Mouse (Mus musculus) kidney, postnatal 4 days (tissue): Measurements from ENCODE around the gene Rundc1.
"Not testable (repeated sequence)": the region's sequence is repeated elsewhere in the genome, so short reads cannot be mapped to it uniquely, and the experiment has no call there.

Experiments used
- DNase-seq, 2 experiments: peaks; one replicate each; pipeline ENCODE4 v3.0.0; 2021; ENCODE audit warnings: mixed read lengths in 2 of 2

The Rundc1 gene

GRCm38 (mm10) chr11:101424925-101425813, at the start of gene Rundc1, which contains the start of gene Ptges3l:
TSS of gene Rundc1 (plus strand) at chr11:101425085.
TSS of gene Ptges3l (minus strand) at chr11:101425333.
- DNase-seq: peak; percentile 100

DNA sequence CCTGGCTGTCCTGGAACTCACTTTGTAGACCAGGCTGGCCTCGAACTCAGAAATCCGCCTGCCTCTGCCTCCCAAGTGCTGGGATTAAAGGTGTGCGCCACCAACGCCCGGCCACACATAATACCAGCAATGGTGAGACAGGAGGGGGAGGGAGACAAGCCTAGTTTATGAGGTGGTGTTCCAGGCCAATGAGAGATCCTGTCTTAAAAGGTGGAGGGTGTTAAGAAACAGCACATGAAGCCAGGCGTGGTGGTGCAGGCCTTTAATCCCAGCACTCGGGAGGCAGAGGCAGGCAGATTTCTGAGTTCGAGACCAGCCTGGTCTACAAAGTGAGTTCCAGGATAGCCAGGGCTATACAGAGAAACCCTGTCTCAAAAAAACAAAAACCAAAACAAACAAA, 46.7 kb upstream of the Rundc1 start:
- not testable (repeated sequence) for DNase-seq

DNA sequence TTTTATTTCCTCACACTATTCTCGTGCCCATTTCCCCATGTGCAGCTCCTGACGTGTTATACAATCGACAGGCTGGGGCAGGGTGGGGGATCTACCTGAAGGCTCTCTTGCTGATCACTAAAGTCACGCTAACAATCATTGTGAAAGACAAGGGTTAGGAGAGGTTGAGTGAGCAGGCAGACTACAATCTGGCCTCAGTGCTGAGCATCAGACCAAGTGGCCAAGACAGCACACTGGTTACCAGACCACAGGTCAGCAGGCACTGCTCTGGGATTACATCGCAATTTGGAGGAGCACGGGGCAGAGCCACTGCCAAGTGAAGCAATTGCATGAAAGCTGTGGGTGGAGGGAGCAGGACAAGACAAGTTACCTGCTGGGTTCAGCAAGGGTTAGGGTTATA, 46.0 kb upstream of the Rundc1 start:
- DNase-seq: peak in 1 of 2 experiments; percentile 35

DNA sequence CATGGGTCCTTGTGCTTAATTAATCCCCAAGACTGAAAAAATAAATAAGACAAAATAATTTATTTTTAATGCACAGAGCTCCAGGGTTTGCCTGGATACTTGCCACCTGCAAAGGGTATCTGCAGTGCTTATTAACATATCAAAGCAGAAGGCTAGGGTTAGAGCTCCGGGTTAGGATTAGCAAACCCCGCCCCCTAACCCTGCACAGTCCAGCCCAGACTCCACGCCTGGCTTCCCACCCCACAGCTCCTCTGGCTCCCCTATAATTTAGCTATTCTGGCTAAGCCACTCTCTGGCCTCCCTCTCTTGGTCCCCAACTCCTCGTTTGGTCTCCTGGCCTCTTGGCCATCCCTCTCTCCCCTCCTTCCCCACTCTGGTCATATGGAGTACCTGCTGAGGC, 43.1 kb upstream of the Rundc1 start:
- DNase-seq: peak in 1 of 2 experiments; percentile 30

DNA sequence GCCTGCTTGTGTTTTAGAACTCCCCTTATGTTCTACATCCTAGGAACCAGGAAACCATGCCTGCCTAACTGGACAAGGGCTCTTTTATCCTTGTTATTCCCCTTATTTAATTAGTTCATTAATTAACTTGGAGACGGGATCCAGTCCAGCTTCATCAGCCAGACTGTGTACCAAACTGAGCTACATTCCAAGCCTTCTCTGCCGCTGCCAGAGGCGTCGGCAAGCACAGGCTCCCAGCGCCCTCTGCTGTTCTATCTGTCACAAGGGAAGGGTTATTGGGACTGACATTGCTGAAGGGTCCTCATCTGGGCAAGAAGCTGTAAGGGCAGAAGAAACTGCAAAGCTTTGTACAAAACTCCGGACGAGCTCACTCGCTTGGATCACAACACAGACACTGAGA, 29.8 kb upstream of the Rundc1 start:
- peak; percentile 88 to 91 for DNase-seq

GRCm38 (mm10) chr11:101415306-101415705, 9.6 kb upstream of the Rundc1 start:
- DNase-seq: no peak

GRCm38 (mm10) chr11:101416433-101417100, 8.3 kb upstream of the Rundc1 start:
- no peak for DNase-seq

- peak; percentile 93 to 94 for DNase-seq
Measured at GRCm38 (mm10) chr11:101417101-101417855, 7.6 kb upstream of the Rundc1 start, which contains the start of gene Aarsd1. TSS of gene Aarsd1 (minus strand) at chr11:101417615.

- DNase-seq: no peak
Measured at GRCm38 (mm10) chr11:101418991-101419390, 5.9 kb upstream of the Rundc1 start.

GRCm38 (mm10) chr11:101419610-101420009, 5.3 kb upstream of the Rundc1 start:
- peak; percentile 37 to 60 for DNase-seq

DNA sequence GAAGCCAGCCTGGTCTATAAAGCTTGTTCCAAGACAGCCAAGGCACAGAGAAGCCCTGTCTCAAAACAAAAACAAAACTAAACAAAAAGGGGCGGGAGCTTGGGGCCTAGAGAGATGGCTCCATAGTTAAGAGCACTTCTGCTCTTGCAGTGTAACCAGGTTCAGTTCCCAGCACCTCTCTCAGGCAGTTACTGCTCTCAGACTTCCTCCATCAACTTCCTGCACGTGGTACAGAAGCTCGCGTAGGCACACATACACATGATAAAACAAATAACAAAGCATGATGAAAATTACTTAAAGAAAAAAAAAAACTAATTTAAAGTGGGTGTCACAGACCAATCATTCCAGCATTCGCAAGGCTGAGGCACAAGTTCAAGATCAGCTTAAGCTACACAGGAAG, 4.7 kb upstream of the Rundc1 start:
- no peak for DNase-seq

GRCm38 (mm10) chr11:101424105-101424851, 607 bp upstream of the Rundc1 start, which contains the start of gene Gm27029:
TSS of gene Gm27029 (minus strand) at chr11:101424796.
- DNase-seq: peak; percentile 34 to 60

DNA sequence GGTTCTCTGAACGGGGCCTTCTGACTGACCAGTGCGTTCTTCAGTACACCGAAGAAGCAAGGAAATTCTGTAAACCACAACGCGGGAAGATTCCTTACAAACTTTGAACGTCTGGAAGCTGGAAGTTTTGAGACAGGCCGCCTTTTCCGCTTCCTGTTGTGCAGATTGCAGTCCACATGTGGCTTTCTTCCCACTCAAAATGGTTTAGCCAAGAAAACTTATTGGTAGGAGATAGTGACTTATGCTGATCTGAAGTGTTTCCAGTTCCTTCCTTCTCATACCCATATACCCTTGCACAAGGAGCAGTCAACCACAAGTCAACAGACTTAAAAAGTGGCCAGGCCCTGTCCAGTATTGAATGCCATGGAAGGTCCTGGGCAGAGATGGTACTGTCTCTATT, 1.3 kb downstream of the Rundc1 start:
- DNase-seq: no peak

- no peak for DNase-seq
Measured at GRCm38 (mm10) chr11:101431327-101431726, 6.4 kb downstream of the Rundc1 start.

DNA sequence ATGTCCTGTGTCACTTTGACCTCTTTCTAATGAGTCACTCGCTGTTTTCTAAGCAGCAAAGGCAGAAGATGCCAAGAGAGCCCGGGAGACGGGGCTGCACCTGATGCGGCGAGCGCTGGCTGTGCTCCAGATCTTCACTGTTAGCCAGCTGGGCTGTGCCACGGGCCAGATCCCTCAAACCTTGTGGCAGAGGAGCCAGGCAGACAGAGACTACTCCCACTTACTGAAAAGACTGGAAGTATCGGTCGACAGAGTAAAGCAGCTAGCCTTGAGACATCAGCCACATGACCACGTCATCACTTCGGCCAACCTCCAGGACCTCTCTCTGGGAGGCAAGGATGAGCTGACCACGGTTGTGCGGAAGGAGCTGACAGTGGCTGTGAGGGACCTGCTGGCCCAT, 8.5 kb downstream of the Rundc1 start:
- DNase-seq: no peak

- DNase-seq: no peak
Measured at GRCm38 (mm10) chr11:101435831-101436230, 10.9 kb downstream of the Rundc1 start.

GRCm38 (mm10) chr11:101436916-101437315, 12.0 kb downstream of the Rundc1 start:
- no peak for DNase-seq

DNA sequence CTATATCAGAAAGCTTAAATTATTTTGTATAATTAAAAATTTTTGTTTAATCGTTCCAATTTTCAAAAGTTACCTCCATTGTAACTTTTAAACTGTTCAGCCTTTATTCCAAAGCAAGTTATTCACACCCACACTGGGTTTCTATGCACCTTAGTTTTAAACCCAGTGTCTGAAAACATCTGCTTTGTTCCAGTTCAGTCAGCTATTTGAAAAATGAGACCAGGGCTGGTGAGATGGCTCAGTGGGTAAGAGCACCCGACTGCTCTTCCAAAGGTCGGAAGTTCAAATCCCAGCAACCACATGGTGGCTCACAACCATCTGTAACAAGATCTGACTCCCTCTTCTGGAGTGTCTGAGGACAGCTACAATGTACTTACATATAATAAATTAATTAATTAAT, 13.1 kb downstream of the Rundc1 start:
- DNase-seq: not testable (repeated sequence)

DNA sequence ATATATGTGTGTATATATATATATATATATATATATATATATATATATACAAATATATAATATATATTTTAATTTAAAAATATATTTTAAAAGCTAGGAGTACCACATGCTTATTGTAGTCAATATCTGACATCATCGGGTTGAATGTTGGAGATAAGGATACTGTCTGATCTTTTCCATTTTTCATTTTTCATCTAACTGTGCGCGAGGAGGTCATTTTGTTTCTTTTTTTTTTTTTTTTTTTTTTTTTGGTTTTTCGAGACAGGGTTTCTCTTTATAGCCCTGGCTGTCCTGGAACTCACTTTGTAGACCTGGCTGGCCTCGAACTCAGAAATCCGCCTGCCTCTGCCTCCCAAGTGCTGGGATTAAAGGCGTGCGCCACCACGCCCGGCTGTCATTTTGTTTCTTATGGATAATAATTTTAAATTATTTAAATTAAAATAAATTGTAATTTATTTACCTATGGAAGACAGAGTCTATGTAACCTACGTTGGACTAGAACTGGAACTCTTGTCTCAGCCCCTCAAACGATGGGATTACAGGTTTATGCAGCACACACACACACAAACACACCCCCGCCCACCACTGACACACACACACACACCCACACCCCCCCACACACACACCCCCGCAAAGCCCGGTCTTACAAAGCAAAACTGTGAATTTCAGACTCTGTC, 16.7 kb downstream of the Rundc1 start:
- not testable (repeated sequence) for DNase-seq

DNA sequence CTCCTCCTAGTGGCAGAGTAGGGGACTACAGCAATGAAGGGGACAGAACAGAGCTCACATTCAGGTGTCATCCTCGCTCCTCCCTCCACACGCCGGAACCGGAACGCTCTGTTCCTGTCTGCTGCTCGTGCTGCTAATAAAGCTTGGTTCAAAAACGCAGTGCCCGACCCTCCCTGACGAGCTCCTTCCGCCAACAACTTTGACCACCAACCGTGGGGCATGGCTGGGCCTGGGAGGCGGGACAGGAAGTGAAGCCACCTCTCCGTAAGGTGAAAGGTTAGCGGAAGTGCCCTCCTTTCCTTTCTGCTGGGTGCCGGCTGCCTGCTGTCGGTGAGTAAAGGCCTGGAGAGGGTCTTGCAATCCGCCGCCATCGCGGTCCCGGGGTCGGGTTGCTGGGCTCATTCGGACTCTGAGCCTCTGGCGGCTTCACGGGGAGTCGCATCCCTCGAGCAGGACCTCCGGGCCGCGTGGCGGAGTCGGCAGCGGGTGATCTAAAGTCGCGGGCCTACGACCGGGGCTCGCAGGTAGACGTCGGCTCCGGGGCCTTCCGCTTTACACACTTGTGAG, 17.3 kb downstream of the Rundc1 start, which contains the start of gene Rpl27:
TSS of gene Rpl27 (plus strand) at position 172 of the 567 bp plus-strand sequence.
- DNase-seq: peak; percentile 95 to 97

- no peak for DNase-seq
Measured at GRCm38 (mm10) chr11:101442760-101443159, 17.9 kb downstream of the Rundc1 start.
